Mouse (Mus musculus) heart, embryonic 14.5 days (tissue): ENCODE results near the gene Btbd35f12. TPM values are rescaled to one million over a fixed set of nuclear protein-coding genes. Genes with fewer than 3 reads are reported as not detected.
"Not testable (repeated sequence)": the region's sequence is repeated elsewhere in the genome, so short reads cannot be mapped to it uniquely, and the experiment has no call there.

Experiments
- ATAC-seq: fragments of 200-750 bp; cut with Nextera tagmentation; 2 replicates; pipeline ENCODE4 v1.8.0; 2017; ENCODE audit warnings: low read depth, moderate TSS enrichment; ENCODE audit not compliant: insufficient number of reproducible peaks, insufficient read depth, low FRiP score
- H3K27ac ChIP-seq, 2 experiments: fragments of 200-500 bp in 1 of 2; fragments of 300-500 bp in 1 of 2; sonication (generic) in 1 of 2; replicated peaks in 1 of 2; 2 replicates each; pipeline ENCODE4 v1.5.1; 2012 to 2014; ENCODE audit warnings: low read depth in 2 of 2, low read length in 2 of 2, control low read depth in 1 of 2, mild to moderate bottlenecking in 1 of 2, mixed read lengths in 1 of 2; ENCODE audit not compliant: control insufficient read depth in 1 of 2, insufficient read depth in 1 of 2
- H3K27me3 ChIP-seq: fragments of 300-500 bp; sonication (generic); 2 replicates; pipeline ENCODE4 v1.6.1; 2014; ENCODE audit warnings: mild to moderate bottlenecking, low read length, control low read depth; ENCODE audit not compliant: control insufficient read depth, insufficient read depth
- H3K36me3 ChIP-seq: fragments of 300-500 bp; sonication (generic); 2 replicates; pipeline ENCODE4 v1.6.1; 2014; ENCODE audit warnings: mild to moderate bottlenecking, control low read depth, low read length, mixed read lengths; ENCODE audit not compliant: control insufficient read depth, insufficient read depth
- H3K4me1 ChIP-seq, 2 experiments: fragments of 200-500 bp in 1 of 2; fragments of 300-500 bp in 1 of 2; sonication (generic) in 1 of 2; 2 replicates each; pipeline ENCODE4 v1.6.1; 2012 to 2014; ENCODE audit warnings: low read length in 2 of 2, control low read depth in 1 of 2, mixed read lengths in 1 of 2; ENCODE audit not compliant: control insufficient read depth in 2 of 2, insufficient read depth in 2 of 2
- H3K4me2 ChIP-seq: fragments of 300-500 bp; sonication (generic); 2 replicates; pipeline ENCODE4 v1.6.1; 2014; ENCODE audit warnings: mild to moderate bottlenecking, low read length
- H3K4me3 ChIP-seq, 2 experiments: fragments of 200-500 bp in 1 of 2; fragments of 300-500 bp in 1 of 2; sonication (generic) in 1 of 2; 2 replicates each; pipeline ENCODE4 v1.5.1; 2012 to 2014; ENCODE audit warnings: low read length in 2 of 2, mild to moderate bottlenecking in 2 of 2, control low read depth in 1 of 2, low read depth in 1 of 2, moderate library complexity in 1 of 2; ENCODE audit not compliant: control insufficient read depth in 1 of 2, insufficient read depth in 1 of 2
- H3K9ac ChIP-seq: fragments of 300-500 bp; sonication (generic); 2 replicates; pipeline ENCODE4 v1.6.1; 2014; ENCODE audit warnings: mild to moderate bottlenecking, low read length
- H3K9me3 ChIP-seq: fragments of 300-500 bp; sonication (generic); 2 replicates; pipeline ENCODE4 v1.6.1; 2016; ENCODE audit warnings: low read length, control low read depth; ENCODE audit not compliant: control insufficient read depth
- WGBS: fragments of 180-500 bp; shearing (Covaris S2); extraction: QIAGEN DNeasy Blood & Tissue Kit; methylation state at CpG from one replicate; pipeline ENCODE4 v1.1.7; 2014; 5-methylcytosine and 5-hydroxymethylcytosine counted together
- polyA plus RNA-seq: library from polyadenylated mRNA; unstranded; fragments of >200 nt; fragmentation: Nextera tagmentation; extraction: Ambion mirVana; gene quantifications from 2 replicates; pipeline ENCODE4 v1.2.1, GENCODE M21; 2014

Btbd35f12 gene
- polyA plus RNA-seq, result not detected in 2 replicates

DNA sequence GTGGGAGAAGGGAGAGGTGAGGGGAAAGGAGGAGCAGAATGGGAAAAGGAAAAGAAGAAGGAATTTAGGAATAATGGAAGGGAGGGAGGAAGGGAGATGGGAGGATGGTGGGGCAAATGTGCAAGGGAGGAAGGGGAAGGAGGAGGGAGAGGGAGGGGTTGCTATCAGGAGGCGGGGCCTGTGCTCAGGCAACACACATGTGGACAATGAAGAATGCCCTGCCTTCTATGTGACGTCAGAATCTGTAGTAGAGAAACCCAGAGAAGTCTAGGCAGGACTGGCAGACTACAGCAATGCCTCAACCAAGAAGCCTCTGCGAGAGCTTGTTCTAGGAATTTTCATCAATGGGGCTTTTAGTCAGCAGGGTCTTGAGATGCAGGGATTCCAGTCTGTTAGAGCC lies at the start of gene Btbd35f12:
Btbd35f12 (plus strand) TSS at position 301 of the 400 bp plus-strand sequence.
- not testable (repeated sequence) for H3K27me3 ChIP-seq, H3K4me2 ChIP-seq, H3K9ac ChIP-seq, ATAC-seq, H3K4me1 ChIP-seq, H3K27ac ChIP-seq, H3K9me3 ChIP-seq, H3K36me3 ChIP-seq, H3K4me3 ChIP-seq
- WGBS, result no CpG with 5 or more reads among the region's 3 CpGs

DNA sequence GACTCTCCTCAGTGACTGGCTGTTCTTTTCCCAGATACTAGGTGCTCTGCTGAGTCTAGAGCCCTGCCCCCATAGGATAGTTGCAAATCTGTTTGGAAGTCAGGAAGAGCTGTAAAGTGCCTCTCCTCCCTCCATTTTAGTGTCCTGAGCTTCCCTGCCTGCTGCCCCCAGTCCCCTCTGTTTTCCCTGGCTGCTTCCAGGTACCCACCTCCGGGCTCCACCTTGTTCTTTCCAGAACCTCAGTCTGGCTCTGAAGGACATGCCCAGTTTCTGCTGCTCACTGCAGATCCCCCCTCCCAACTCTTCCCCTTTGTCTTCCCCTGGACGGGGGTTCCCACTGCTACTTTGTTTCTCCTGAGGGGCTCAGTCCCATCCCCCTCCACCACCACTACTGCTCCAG lies 40.1 kb downstream of the Btbd35f12 start:
- not testable (repeated sequence) for H3K36me3 ChIP-seq, ATAC-seq

More for the DNA sequence above, 40.1 kb downstream of the Btbd35f12 start:
- H3K27me3 ChIP-seq, H3K4me3 ChIP-seq, H3K4me2 ChIP-seq, H3K4me1 ChIP-seq, H3K9me3 ChIP-seq, H3K9ac ChIP-seq, H3K27ac ChIP-seq: not testable (repeated sequence)
- 51% methylated on average over 2 of the region's 2 CpGs for WGBS

Other genes starting within 250 kb of the Btbd35f12 start
- not detected in 2 replicates for gene Spin2-ps6, start 78.5 kb upstream of the Btbd35f12 start, polyA plus RNA-seq